Mouse (Mus musculus) 416B (cell line): ENCODE measurements around the gene Rilp.

ENCODE experiments used
- DNase-seq: peaks from one replicate; pipeline ENCODE4 v3.0.0; 2011; ENCODE audit warnings: low read depth

Rilp gene

DNA sequence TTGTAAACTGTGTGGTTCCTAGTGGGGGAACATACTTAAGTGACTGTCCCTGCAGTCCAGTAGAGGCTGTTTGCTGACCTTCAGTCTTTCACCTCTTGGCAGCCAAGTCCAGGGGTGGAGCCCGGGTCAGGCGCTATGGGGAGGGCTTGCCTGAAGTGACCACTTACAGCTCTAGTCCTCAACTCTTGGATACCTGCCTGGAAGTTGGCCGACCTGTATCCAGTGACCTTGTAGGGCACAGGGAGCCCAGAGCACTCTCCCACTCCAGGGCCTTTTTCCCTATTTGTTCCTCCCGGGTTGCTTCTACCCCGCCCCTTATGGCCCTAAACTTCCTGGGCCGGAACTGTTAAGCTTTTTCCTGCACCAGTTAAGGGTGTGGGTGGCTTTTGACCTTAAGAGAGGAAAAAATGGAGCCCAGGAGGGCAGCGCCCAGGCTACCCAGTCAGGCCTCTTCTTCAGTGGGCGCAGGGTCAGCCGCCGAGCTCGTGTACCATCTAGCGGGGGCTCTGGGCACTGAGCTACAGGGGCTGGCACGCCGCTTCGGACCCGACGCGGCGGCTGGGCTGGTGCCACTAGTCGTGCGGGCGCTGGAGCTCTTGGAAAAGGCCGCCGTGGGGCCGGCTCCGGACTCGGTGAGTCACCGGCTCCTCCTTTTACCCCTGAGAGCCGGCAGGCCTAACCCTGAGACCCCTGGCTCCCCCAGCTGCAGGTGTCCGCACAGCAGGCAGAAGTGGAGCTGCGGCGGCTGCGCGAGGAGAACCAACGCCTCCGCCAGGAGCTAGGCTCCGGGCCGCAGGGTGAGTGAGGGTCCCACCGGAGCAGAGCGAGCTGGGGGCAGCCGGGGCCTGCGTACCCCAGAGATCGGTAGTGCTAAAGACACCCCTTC is at the start of gene Rilp:
Rilp (plus strand) TSS at position 354 of the 886 bp plus-strand sequence.
- DNase-seq, result no peak

- DNase-seq, result peak; percentile 99
These were observed 49.6 kb upstream of the Rilp start for GRCm38 (mm10) chr11:75460103-75460843.

- DNase-seq, result peak; percentile 100
These were observed 48.8 kb upstream of the Rilp start, which contains the start of gene Tlcd2 for GRCm38 (mm10) chr11:75460844-75461742. Gene Tlcd2 (plus strand): TSS chr11:75461715.

GRCm38 (mm10) chr11:75461743-75462252 is 48.1 kb upstream of the Rilp start:
- no peak for DNase-seq

- peak; percentile 88 for DNase-seq
These were observed 47.6 kb upstream of the Rilp start for GRCm38 (mm10) chr11:75462253-75462783.

GRCm38 (mm10) chr11:75462865-75463336 is 47.0 kb upstream of the Rilp start:
- peak; percentile 84 for DNase-seq

- DNase-seq, result no peak
These were observed 46.3 kb upstream of the Rilp start for GRCm38 (mm10) chr11:75463624-75464023.

DNA sequence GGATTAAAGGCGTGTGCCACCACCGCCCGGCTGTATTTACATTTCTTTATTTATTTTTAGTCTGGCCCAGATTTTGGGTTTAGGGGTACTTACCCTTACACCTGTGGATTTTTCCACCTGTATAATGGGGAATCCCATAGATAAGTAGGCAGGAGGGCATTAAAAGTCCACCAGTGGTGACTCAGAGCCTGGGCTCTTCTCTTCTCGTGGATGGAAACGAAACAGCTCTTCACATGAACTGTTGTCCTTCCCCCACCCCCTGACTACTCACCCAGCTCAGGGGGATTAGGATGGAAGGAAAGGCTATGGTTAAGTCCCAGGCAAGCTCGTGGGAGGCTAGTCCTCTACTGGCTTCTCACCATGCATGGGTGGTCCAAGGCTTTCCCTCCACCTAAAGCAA is 45.5 kb upstream of the Rilp start:
- DNase-seq, result no peak

DNA sequence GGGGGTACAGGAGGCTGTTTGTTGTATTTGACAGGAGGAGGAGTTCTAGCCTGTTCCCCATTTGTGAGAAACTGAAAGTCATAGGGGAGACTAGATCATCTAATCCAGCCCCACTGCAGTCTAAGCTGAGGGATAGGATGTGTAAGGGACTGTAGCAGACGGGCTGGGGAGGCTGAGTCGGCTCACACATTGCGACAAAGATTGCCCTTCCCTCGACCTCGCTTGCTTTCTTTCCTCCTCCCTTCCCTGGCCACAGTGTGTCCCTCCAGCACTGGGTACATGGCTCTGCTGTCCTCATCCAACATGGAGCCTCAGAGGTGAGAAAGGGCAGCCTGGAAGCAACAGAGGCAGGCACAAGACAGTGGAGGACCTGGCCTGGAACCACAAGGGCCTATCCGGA is 44.8 kb upstream of the Rilp start:
- no peak for DNase-seq

DNA sequence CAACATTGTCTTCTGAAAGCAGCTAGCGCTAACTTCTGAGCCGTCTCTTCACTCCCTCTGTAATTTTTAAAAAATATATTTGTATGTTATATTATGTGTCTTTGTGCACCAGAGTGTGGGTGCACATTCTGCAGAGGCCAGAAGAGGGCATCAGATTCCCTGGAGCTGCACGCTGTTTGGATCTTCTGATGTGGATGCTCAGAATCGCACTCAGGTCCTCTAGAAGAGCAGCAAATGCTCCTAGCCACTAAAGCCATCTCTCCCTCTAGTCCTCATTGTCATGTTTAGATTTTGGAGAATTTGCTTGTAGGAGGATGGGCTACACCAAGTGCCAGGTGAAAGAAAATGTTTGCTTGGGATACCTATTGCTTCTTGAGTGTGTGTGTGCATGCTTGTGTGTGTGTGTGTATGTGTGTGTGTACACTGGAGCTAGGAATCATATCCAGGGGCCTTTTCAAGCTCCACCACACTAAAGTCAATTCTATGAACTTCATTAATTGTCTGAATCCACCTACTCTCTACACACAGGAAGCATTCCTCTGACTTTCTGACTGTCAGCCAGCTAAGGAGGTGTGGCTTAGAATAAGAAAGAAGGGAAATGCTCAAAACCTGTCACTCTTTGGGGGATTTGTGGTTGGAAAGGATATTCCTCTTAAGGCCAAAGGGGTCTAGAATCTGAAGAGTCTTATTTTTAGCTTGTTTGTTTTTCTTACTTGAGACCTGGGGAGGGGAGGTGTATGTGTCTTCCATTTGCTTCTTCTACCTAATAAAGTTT is 43.0 kb upstream of the Rilp start:
- no peak for DNase-seq

DNA sequence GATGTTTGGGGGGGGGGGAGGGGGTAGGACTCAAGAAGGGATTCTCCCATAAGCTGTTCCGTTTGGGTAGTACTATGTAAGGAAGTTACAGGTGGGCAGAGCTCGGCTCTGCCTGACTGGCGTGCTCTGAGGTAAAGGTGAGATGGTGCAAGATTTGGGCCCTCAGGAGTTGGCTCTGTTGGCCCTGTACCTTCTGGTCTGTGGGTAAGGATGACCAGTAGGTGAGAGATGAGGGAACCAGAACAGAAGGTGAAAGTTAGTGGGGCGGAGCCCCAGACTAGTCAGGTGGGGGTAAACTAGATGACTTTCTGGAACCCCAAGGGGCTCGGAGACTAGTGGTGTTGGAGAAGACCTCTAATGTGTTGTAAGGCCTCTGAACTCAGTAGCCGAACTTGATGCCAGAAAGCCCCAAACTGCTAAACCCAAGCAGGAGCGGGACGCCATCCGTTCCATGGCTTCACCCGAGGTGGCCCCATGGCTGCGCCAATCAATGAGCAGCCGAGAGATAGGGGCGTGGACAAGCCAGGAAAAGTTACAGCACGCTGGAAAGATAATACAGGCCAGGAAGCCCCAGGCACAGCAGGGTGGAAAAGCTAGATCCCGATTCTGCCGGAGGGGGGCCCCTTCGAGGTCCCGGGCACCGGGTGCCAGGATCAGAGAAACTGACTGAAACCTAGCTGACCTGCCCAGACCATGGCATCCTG is 42.2 kb upstream of the Rilp start:
- DNase-seq, result no peak

DNA sequence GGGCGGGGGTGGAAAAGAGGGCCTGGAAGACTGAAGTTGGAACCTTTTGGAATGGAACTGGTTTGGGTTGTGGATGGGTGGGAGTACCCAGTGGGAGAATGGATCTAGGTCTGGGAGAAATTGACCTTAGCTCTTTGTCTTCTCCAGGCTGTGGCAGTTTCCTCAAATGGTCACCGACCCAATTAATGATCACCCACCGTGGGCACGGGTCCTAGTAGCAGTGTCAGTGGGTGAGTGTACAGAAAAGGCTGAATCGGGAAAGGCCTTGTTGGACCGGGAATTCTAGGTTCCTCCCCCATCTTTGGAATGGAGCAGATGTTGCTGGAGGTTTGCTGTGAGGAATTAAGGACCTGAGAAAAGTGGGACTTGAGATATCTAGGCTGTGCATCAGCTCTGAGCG is 41.5 kb upstream of the Rilp start:
- DNase-seq, result no peak

DNA sequence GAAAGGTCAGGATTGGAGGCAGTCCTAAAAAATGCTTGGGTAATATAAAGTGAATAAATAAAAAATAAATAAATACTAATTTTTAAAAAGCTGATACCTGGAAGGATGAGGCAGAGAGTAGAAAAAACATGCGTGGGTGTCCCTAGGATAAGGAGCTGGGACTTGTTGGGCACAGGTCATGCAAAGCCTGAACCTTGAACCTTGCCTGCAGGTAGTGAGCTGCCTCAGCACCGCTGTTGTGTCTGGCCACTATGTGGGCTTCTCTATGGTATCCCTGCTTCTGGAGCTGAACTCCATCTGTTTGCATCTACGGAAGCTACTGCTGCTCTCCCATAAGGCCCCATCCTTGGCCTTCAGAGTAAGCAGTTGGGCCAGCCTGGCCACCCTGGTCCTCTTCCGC is 40.6 kb upstream of the Rilp start:
- DNase-seq, result no peak

DNA sequence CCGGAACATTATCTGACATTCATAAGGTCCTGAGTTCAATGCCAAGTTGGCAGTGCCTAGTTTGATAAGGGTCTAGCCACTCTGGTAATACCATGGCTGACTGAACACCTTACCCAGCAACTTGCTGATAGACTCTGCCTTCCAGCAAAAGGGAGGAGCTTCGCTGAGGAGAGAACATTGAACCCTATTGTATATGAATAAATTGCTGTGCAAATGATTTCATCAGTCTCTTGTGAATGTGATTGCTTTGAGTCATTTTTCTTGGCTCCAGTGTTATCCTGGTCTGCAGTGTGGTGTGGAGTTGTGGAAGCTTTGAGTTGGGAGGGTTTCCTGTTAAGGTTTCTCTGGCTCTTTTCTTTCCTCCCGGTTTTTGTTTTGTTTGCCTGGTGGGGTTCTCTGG is 39.2 kb upstream of the Rilp start:
- DNase-seq, result no peak

GRCm38 (mm10) chr11:75472469-75473081 is 37.3 kb upstream of the Rilp start:
- peak; percentile 39 for DNase-seq

- DNase-seq, result no peak
These were observed 36.5 kb upstream of the Rilp start for GRCm38 (mm10) chr11:75473376-75473775.

DNA sequence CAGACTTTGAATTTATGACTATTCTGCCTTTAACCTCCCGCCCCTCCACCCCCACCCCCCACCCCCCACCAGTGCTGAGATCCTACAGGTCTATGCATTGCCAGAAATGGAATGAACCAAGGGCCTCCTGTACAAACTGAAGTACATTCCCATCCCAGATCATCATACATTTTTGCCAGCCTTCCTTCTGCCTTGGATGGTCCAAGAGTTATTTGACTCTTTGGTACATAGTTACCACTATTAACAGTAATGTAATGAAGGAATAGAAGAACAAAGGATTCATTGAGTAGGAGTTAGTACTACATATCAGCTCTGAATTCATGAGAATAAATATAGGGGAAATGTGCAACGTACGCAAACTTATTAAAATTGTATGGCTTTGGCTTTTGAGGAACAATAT is 23.7 kb upstream of the Rilp start:
- no peak for DNase-seq

DNA sequence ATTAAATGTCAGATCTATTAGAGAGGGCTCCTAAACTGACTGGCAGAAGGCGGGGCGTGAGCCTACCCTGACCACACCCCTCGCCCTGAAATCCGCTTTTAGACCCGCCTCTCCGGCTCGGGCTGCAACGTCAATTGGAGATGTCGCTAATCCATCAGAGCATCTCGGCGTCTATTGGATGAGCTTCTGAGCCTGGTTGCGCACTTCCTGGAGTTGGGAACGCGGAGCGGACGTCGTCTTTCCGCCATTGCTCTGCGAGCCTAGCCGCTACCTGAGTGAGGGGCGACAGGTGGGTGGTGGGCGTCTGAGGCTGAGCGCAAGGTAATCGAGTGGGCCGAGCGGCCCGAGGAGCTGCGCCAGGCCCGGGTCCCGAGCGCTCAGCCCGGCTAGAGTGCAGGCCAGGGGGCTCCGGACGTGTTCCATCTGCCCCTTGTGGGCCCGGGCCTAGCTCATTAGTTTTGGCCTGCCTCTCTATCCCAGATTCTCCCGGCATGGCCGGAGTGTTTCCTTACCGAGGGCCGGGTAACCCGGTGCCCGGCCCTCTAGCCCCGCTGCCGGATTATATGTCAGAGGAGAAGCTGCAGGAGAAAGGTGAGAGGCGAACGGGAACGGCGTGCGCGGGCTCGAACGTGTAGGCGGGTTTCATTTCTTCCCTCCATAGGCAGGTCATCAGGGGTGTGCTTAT is 23.2 kb upstream of the Rilp start, which contains the start of gene Prpf8:
Prpf8 (plus strand) TSS at position 216 of the 685 bp plus-strand sequence.
- DNase-seq, result peak; percentile 98

GRCm38 (mm10) chr11:75487496-75487895 is 22.4 kb upstream of the Rilp start:
- DNase-seq, result peak; percentile 51
